Mouse (Mus musculus) bone marrow macrophage, adult 2 months (primary cell): ENCODE results near the gene Fam47e. TPM values are rescaled to one million over a fixed set of nuclear protein-coding genes. Genes with fewer than 3 reads are reported as not detected.
"Not testable (repeated sequence)": the region's sequence is repeated elsewhere in the genome, so short reads cannot be mapped to it uniquely, and the experiment has no call there.

Experiments used
- H3K27ac ChIP-seq: 2 replicates; pipeline ENCODE4 v1.5.1; 2012; ENCODE audit warnings: low read depth, low read length; ENCODE audit not compliant: insufficient read depth
- H3K4me1 ChIP-seq: 2 replicates; pipeline ENCODE4 v1.6.1; 2012; ENCODE audit warnings: low read length; ENCODE audit not compliant: control insufficient read depth, insufficient read depth
- H3K4me3 ChIP-seq: 2 replicates; pipeline ENCODE4 v1.5.1; 2012; ENCODE audit warnings: mild to moderate bottlenecking, low read length, moderate library complexity; ENCODE audit not compliant: insufficient read depth
- CTCF ChIP-seq: IDR thresholded peaks from 2 replicates; pipeline ENCODE4 v1.5.1; 2012; ENCODE audit warnings: low read depth, mild to moderate bottlenecking, low read length, moderate library complexity
- POLR2A ChIP-seq: IDR thresholded peaks from 2 replicates; pipeline ENCODE4 v1.6.1; 2012; ENCODE audit warnings: mild to moderate bottlenecking, low read depth, low read length, borderline replicate concordance
- polyA plus RNA-seq: library from polyadenylated mRNA; stranded (reverse); fragments of >200 nt; gene quantifications from 2 replicates; pipeline ENCODE4 v1.2.4, GENCODE M21; 2012; ENCODE audit not compliant: missing spikeins, insufficient read depth, insufficient read length

The Fam47e gene
- polyA plus RNA-seq, result not detected in 2 replicates

DNA sequence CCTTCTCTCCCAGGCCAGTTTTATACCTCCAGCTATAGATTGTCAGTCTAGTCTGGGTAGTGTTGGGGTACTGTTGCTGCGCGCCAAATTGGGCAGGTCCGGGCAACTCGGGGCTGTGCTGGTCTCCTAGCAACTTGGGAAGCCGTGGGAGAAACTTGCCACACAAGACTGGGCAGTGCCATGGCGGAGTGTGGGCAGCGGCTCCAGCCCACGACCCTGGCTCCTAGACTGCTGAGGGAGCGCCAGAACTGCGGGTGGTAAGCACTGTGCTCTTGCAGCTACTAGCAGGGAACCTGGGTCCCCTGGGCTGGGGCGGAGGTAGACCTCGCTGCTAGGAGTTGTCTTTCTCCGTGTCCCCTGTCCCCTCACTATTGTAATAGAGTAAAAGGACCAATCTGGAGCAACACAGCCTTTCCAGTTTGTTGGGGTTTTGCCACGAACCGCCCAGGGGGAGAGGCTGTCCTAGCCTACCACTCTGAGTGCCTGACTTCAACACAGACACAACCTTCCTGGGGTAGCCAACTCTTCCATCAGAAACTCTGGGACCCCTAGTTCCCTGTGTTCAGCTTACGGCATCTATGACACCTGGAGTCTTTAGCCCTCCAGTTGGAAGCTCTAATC, at the start of gene Fam47e:
Gene Fam47e, plus strand, starts transcription at position 179 of the 621 bp plus-strand sequence.
- H3K4me1 ChIP-seq, result no peaks in the 10 kb centered on the region
- TF ChIP-seq POLR2A (no peak), CTCF (no peak)
- H3K27ac ChIP-seq, result no peak within 1 kb of the TSS
- no peak within 1 kb of the TSS for H3K4me3 ChIP-seq

DNA sequence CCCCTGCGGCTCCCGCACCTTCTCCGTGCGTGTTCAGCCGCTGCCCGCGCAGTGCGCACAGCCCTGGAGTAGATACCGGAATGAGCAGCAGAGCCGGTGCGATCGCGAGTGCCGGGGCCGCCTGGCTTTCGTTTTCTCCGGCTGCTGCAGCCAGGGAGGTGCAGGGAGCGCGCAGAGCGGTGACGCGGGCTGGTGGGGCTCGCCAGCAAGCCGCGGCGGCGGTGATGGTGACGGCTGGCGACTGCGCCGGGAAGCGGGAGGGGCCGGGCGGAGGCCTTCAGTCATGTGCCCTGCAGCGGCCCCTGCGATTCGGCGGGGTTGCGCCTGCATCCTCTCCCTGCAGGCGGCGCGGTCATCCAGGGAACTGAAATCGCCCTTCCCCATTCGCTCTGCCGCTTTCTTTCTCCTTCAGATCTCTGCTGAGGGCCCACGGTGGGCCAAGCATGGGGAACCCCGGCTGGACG, 49.4 kb upstream of the Fam47e start:
- Histone ChIP-seq H3K4me3 (peak overlapping the region; percentile 91), H3K4me1 (peaks cover 40% of the 10 kb centered on the region), H3K27ac (peak overlapping the region; percentile 85)
- peak; percentile 37 for TF ChIP-seq CTCF
- no peak for TF ChIP-seq POLR2A

- no peak for TF ChIP-seq CTCF
- peak overlapping the region; percentile 91 for H3K4me3 ChIP-seq
Measured at GRCm38 (mm10) chr5:92506301-92506729, 48.6 kb upstream of the Fam47e start.

DNA sequence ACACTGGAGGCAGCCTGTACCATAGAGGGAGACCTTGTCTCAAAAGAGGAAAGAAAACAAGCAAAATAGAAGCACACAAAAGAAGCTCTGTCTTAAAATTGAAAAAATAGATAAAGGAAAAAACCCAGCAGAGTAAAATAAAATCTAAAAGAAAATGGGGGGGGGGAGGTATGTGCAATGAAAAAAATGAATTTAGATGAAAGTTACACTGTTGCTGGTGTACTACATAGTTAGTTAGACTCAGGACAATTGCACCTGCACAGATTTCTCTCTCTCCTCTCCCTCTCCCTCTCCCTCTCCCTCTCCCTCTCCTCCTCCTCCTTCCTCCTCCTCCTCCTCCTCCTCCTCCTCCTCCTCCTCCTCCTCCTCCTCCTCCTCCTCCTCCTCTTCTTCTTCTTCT, 48.1 kb upstream of the Fam47e start, which contains the start of gene Scarb2:
Gene Scarb2, minus strand, starts transcription at position 101 of the 400 bp plus-strand sequence.
- peaks cover 43% of the 10 kb centered on the region for H3K4me1 ChIP-seq
- TF ChIP-seq CTCF (no peak), POLR2A (no peak)
- peak within 1 kb of the TSS; percentile 75 for H3K27ac ChIP-seq
- H3K4me3 ChIP-seq, result peak within 1 kb of the TSS; percentile 91

More at GRCm38 (mm10) chr5:92506301-92506729, 48.6 kb upstream of the Fam47e start:
- H3K27ac ChIP-seq, result peak overlapping the region; percentile 75
- H3K4me1 ChIP-seq, result peaks cover 40% of the 10 kb centered on the region

DNA sequence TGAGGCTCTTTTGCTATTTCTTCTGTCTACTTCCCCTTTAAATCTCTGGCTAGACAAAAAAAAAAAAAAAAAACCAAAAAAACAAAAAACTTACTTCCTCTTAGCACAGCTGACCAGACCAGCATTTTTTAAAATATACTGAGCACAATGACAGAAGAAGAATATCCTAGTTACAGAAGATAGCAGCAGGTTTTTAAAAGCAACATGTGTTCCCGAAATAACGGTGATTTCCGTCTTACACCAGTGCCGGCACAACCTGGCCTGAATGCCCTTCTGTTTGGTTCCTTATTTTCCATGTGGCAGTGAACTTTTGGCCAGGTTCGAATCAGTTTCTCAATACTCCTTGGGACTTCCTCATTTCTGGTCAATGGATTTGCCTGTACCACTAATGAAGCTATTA, 46.0 kb upstream of the Fam47e start:
- H3K27ac ChIP-seq, result peak overlapping the region; percentile 86
- H3K4me1 ChIP-seq, result peaks cover 27% of the 10 kb centered on the region
- TF ChIP-seq CTCF (no peak), POLR2A (no peak)
- peak overlapping the region; percentile 46 for H3K4me3 ChIP-seq

GRCm38 (mm10) chr5:92511256-92511655, 43.6 kb upstream of the Fam47e start:
- H3K4me3 ChIP-seq, result no peak overlapping the region

GRCm38 (mm10) chr5:92512066-92512465, 42.8 kb upstream of the Fam47e start:
- TF ChIP-seq POLR2A (no peak), CTCF (no peak)
- Histone ChIP-seq H3K27ac (no peak overlapping the region), H3K4me1 (peaks cover 18% of the 10 kb centered on the region), H3K4me3 (no peak overlapping the region)

More at GRCm38 (mm10) chr5:92511256-92511655, 43.6 kb upstream of the Fam47e start:
- Histone ChIP-seq H3K4me1 (peaks cover 21% of the 10 kb centered on the region), H3K27ac (no peak overlapping the region)
- no peak for TF ChIP-seq POLR2A
- no peak for TF ChIP-seq CTCF

DNA sequence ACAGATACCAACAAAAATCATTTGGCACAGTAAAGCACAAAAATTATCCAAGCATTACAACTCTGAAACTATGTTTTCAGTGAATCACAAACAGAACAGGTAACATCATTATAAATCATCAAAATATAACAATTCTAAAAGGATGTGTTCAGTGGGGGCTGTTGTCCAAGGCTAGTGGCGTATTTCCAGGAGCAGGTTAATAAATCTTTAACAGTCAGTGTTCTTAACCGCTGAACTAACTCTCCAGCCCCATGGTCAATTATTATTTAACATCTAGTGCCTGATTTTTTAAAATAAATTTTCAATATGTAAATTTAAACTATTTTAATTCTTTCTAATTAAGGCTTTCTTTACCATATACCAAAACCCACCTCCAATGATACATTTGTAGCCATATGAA, 33.7 kb upstream of the Fam47e start:
- H3K4me1 ChIP-seq, H3K4me3 ChIP-seq, H3K27ac ChIP-seq: not testable (repeated sequence)

GRCm38 (mm10) chr5:92524821-92525258, 30.0 kb upstream of the Fam47e start:
- Histone ChIP-seq H3K27ac (peak overlapping the region; percentile 16; the same call in 1 of the 2 replicates), H3K4me3 (no peak overlapping the region), H3K4me1 (peaks cover 15% of the 10 kb centered on the region)
- no peak for TF ChIP-seq CTCF
- no peak for TF ChIP-seq POLR2A

DNA sequence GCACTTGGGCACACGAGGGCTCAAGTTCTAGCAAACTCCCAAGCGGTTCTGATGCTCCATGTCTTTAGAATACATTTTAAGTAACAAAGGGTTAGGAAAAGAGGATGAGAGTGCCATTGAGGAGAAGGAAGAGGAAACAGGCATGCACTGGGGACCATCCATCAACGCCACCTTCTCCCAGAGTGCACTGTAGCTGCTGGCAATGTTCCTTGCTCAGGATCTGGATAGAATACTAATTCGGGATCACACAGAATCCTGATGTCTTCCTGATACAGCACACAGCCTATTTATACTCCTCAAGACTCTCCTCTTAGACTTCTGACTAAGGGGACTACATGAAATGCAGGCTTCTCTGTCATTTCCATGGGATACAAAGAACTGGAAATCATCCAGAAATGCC, 15.2 kb upstream of the Fam47e start:
- Histone ChIP-seq H3K27ac (no peak overlapping the region), H3K4me1 (no peaks in the 10 kb centered on the region), H3K4me3 (no peak overlapping the region)
- no peak for TF ChIP-seq POLR2A
- no peak for TF ChIP-seq CTCF

DNA sequence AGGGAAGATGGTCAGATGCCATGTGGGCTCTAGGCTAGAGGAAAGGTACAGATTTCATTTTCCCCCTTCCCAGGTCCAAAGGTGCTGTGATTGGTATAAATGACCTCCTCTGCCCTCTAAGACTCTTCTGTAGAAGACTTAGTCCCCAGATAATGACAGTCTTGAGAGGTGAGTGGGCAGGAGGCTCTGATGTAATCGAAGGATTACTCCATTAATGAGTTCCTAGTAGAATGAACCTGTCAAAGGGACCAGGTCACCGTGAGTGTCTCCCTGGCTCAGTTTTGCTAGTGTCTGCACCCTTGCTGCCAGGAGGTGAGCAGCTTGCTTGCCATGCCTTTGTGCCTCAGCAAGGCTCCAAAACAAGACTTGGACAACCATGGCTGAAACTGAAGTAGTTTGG, 2.3 kb upstream of the Fam47e start:
- Histone ChIP-seq H3K27ac (no peak overlapping the region), H3K4me1 (no peaks in the 10 kb centered on the region), H3K4me3 (no peak overlapping the region)
- TF ChIP-seq POLR2A (no peak), CTCF (no peak)
